Mouse (Mus musculus) T-helper 1 cell (primary cell): ENCODE measurements around the gene Zcchc24.

ENCODE experiments used
- in situ Hi-C: fragments of 300-600 bp; cut with MboI, MseI; formaldehyde crosslinking; loops from one replicate; pipeline ENCODE4 v1.15.1; 2025; ENCODE audit warnings: high pct_unique_total_duplicates

Gene Zcchc24

DNA sequence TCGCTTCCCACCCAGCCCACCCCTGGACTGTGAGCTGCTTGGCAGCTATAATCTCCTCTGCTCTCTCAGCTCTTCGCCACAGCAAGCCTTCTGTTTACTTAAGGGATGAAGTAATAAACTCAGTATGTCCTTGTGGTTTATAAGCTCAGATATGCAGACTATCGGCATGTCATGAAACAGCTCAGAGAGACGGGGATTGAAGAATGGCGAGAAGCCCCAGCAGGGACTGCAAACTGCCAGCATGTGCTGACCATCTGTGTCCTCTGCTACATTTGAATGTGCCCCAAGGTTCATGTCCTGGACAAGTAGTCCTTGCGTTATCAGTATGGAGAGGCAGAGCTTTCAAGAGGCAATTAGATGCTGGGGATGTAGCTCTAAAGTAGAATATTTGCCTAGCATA, 7.5 kb upstream of the Zcchc24 start:
- in situ Hi-C loops: no loop called here

GRCm38 (mm10) chr14:25774100-25774499, 5.3 kb upstream of the Zcchc24 start:
- in situ Hi-C loops: no loop called here

GRCm38 (mm10) chr14:25773039-25773438, 4.2 kb upstream of the Zcchc24 start:
- in situ Hi-C loops: no loop called here

GRCm38 (mm10) chr14:25769626-25770306, 927 bp upstream of the Zcchc24 start:
- in situ Hi-C loops: no loop called here

DNA sequence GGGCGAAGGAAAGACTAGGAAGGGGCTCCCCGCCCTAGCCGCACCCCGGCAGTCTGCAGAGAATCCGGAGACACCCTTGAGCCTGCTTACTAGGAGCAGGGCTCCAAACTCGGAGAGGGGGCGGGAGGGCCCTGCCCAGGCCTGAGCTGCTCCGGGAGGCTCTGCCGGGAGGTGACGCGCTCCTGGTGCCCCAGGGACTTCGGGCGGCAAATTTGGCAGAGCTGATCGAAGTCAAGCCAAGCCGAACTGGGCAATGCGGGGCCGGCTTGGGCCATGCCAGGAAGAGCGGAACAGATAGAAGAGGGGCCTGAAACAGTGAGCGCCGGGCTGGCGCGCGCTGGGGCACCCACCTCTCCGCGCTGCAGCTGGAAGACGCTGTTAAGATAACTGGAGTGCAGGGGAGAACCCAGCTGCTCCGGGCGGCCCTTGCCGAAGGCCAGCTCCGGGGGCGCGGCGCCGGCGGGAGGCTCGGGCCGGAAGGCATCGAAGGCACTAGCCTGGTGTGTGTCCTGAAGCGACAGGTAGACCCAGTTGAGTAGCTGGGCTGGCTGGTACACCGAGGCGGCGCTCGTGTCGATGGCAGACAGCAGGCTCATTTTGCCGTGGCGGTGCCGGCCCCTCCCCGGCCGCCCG, 462 bp downstream of the Zcchc24 start:
- in situ Hi-C loops: no loop called here

DNA sequence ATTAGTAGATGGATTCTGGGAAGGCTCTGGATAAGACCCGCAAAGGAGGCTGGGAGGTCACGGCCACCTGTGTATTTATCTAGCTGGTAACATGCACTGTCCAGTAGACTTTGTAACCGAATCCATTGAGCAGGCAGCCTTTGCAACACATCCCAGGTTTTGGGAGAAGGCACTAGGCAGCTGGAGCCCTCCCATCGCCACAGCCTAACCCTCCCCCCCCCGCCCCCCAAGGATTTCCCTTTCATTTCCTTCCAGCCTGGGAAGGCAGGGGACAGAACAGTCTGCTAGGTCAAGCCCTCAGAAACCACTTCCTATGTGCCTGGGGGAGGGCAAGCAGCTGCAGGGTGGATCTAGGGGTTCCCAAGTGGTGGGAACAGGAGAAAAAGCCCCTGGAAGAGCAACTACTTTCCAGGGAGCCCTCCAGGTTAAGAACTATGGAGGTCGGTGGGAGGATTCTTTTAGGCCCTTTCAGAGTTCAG, 1.1 kb downstream of the Zcchc24 start:
- in situ Hi-C loops: no loop called here

DNA sequence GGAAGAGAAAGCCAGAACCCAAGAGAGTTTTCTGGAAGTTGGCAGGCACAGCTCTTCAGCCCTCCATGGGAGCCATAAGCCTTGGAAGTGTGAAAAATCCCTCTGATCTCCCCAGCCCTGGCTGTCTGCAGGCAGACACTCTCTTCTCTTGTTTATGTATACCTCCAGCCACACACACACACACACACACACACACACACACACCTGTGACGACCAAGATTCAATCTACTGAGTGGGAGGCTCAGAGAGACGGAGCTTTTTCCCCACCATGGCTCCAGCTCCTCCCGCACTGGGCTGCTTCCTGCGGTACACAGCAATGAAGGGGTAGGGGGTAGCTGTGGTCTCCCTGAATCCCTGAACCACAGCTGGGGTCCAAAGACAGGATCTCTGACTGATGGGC, 2.4 kb downstream of the Zcchc24 start:
- in situ Hi-C loops: no loop called here

DNA sequence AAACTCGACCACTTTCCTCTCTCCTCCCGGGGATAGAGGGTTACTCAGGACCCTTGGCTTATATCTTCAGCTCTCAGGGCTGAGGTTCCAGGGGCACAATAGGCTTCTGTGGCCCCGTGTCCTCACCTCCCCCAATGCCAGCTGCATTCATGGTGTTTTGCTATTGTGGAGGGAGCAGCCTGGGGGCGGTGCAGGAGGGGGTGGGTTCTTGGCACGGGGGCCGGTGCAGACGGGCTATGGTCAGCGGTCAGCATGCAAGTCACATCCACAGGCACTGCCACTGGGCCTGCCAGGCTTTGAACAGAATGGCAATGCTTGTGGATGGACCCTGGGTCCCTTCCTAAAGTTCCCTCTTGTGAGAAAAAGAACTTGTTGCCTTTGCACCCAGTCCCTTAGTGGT, 2.9 kb downstream of the Zcchc24 start:
- in situ Hi-C loops: no loop called here

- in situ Hi-C loops: no loop called here
Measured at GRCm38 (mm10) chr14:25765146-25765545, 3.7 kb downstream of the Zcchc24 start.

- in situ Hi-C loops: no loop called here
Measured at GRCm38 (mm10) chr14:25761184-25761583, 7.7 kb downstream of the Zcchc24 start.

DNA sequence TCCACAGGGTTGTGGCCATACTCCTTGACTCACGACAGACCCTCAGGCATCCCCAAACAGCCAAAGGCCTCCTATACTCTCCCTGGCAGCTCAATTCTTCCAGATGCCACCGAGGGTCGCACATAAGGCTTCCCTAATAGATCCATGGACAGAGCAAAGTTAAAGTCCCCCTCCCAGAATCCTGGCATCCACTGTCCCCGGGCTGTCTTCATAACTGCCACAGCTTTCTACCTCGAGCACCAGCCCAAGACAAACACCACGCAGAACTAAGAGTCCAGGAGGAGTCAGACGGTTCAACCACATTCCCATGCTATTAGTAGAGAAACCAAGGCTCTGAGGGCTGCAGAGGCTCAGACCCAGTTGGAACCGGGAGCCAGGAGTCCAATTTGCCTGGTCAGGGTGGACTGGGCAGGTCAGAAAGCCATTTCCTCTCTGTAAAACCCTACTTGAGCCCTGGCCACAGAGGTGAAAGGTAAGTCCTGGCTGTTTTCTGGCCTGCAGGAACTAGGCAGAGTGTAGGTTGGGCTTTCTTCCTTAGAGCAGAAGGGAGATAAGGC, 8.8 kb downstream of the Zcchc24 start:
- in situ Hi-C loops: no loop called here

DNA sequence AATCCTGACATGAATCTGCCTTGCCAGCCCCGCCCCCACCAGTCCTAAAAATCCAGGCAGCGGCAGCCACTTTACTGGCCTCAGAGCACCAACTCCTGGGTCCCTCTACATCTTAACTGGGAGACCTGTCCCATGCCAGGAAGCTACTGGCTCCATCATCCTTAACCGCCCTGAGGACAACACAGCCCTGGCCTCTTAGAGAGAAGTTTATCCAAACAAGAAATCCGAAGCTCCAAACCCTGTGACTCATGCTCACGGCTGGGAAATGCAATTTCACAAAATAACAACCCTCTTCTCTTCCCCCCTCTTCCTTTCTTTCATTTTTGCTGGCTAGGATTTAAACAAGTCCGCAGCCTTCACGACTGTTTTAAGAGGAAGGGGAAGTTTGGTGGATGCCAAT, 9.3 kb downstream of the Zcchc24 start:
- in situ Hi-C loops: no loop called here

DNA sequence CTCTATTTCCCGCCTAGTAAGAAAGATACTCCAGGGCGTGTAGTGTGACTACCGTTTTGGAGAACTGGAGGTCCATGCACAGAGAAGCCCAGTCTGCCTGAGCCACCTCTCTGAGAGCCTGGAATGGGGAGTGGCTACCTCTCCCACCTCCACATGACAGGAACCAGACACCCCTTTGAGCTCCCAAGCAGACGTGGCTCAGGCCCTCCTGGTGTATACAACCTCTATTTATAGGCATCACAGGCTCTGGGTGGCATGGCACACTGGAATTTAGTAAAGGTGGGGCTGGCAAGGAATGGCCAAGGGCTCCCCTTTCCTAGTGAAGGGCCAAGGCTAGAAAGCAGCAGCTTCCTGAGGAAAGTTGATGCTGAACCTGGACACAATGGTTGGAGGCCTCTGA, 10.9 kb downstream of the Zcchc24 start:
- in situ Hi-C loops: no loop called here

DNA sequence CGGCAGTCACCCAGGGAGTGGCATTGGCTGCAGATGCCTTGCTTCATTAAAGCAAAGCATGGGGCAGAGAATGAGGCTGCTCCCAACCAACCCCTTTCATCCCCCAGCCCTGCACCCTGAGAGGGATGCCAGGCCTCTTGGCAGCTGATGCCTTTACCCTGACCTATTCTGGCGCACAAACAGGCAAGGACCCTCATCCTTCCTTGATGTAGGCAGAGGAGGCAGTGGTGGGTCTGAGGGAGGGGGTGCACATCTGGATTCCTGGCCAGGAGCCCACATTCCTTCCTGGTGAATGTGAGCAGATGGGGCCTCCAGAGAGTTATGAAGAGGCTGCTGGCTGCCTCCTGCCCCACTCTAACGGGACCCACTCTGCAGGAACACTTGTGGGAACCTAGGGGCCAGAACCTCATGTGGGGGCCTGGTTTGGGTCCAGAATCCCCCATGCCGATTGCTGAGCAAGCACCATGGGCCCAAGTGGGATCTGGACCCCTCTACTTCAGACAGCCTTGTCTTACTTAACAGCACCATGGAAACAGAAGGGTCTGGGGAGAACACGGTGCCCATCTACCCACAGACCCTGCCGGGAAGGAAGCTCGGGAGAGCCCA, 12.4 kb downstream of the Zcchc24 start:
- in situ Hi-C loops: no loop called here

DNA sequence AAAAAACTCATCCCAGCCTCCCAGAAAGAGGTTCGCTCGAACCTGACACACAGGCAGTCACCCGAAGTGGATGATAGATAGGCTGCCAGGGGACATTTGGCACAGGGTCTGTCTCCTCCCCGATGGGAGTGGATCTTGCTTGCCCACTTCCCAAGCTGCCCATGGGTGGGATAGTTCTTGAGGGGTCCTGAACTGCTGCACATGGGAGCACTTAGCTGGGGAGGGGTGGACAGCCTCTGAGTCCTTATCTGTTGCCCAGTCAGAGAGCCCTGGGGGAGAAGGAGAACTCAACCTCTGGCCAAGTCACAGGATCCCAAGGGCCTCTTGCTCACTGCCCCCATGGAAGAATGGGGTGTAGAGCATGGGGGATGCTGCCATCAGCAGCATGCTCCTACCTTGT, 13.3 kb downstream of the Zcchc24 start:
- in situ Hi-C loops: no loop called here

GRCm38 (mm10) chr14:25754531-25755484, 14.0 kb downstream of the Zcchc24 start:
- in situ Hi-C loops: no loop called here

- in situ Hi-C loops: no loop called here
Measured at GRCm38 (mm10) chr14:25753021-25753420, 15.8 kb downstream of the Zcchc24 start.

DNA sequence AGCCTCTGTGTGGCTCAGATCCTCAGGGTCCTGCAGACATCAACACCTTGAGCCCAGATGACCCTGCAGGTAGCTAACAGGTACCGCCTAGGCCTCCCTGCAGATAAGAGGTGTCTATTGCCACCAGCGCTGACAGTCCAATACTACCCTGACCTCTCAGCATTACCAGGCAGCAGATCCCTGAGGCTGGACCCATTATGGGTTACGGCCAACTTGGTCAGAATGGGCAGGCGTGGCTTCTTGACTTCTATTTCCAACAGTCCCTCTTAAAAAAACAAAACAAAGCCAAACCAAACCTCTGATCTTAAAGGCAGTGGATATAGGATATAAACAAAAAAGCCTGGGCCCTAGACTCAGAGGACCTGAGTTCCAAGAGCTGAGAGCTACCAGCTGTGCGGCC, 17.8 kb downstream of the Zcchc24 start:
- in situ Hi-C loops: no loop called here

DNA sequence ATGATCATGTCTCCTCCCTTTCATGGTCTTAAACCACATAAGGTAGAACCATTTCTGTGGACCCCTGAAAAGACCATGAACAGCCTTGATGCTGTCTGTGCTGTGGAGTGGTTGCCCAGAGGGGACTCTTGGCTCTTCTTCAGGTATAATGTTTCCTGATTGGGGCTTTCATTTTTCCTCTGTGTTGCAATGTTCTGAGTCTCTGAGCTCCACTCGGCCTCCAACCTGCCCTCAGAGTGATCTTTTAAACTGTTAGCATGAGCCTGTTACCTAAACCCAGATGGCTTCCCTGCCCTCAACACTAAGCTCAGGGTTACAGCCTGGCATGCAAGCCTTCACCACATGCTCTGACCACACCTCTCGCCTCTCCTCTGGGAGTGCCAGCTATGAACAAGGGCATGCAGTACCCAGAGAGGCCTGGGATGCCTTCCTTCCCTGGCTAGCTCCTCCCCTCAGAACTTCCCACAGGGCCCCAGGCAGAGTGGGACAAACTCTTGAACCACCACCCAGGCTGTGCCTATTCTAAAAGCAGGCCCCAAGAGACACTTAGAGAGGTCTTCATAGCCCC, 18.3 kb downstream of the Zcchc24 start:
- in situ Hi-C loops: no loop called here

DNA sequence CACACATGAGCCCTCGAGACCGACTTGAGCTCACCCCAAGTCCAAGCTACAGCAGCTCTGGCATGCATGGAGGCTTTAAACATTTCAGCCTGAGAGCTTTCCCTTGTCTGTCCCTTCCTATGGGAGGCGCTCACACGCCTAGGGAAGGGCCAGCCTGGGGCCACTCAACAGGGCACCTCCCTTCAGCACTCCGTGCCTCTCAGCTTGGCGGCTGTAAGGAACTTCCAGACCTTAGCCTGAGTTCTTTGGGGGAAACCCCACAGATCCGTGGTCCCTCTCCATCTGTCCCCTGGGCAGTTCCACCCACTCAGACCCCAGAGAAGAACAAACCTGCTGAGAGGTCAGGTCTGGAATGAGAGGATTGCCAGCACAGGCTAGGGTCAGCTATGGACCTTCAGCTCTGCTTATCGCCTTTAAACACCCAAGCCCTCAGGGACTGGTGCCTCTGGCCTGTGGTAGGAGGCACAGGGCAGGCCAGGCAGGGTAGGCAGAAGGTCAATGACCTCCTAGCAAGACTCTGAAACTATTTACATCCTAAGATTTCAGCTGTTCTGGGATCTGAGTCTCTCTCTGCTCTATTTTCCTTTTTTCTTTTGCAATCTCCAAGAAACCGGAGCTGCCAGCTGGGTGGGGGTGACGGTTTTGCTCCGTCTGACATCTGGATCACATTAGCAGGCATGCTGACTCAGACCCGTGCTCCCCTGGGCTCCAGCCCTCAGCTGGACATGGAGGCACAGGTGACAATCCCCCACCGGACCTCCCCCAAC, 19.5 kb downstream of the Zcchc24 start:
- in situ Hi-C loops: no loop called here
